Mouse (Mus musculus): ENCODE data around the gene Rngtt. TPM values are rescaled to one million over a fixed set of nuclear protein-coding genes. Genes with fewer than 3 reads are reported as not detected.
"Not testable (repeated sequence)": the region's sequence is repeated elsewhere in the genome, so short reads cannot be mapped to it uniquely, and the experiment has no call there.

The Rngtt gene
- polyA plus RNA-seq, 1 experiment from 2014 or later: 41.7 TPM

GRCm38 (mm10) chr4:33300891-33301665 is 9.0 kb upstream of the Rngtt start:
- H3K4me3 ChIP-seq (ENCODE audit: low read depth, low read length); H3K27ac ChIP-seq (replicated peaks; ENCODE audit: low read depth, low read length); H3K36me3 ChIP-seq (replicated peaks; ENCODE audit: control insufficient read depth, insufficient read depth, low read depth, low read length); H3K9ac ChIP-seq (replicated peaks; ENCODE audit: low read length); H3K4me2 ChIP-seq (ENCODE audit: low read depth, low read length); H3K27me3 ChIP-seq (ENCODE audit: control insufficient read depth, insufficient read depth, low read length); DNase-seq (ENCODE audit: low spot score); ATAC-seq (replicated peaks; ENCODE audit: insufficient number of reproducible peaks, low FRiP score, low TSS enrichment, low read depth); H3K9me3 ChIP-seq (replicated peaks; ENCODE audit: control insufficient read depth, low read length); H3K4me1 ChIP-seq (ENCODE audit: control insufficient read depth, insufficient read depth, low read length): not testable (repeated sequence)
- WGBS: 82% methylated on average over 6 of the region's 6 CpGs

- H3K4me2 ChIP-seq (ENCODE audit: low read depth, low read length): no peak overlapping the region
- 100% methylated on average over 1 of the region's 1 CpGs for WGBS
These were observed 7.1 kb upstream of the Rngtt start for GRCm38 (mm10) chr4:33303057-33303456.

GRCm38 (mm10) chr4:33307146-33307545 is 3.0 kb upstream of the Rngtt start:
- DNase-seq (ENCODE audit: low spot score): no peak
- H3K4me3 ChIP-seq (ENCODE audit: low read depth, low read length): no peak overlapping the region
- no peaks in the 10 kb centered on the region for H3K36me3 ChIP-seq (replicated peaks; ENCODE audit: control insufficient read depth, insufficient read depth, low read depth, low read length)
- H3K9ac ChIP-seq (replicated peaks; ENCODE audit: low read length): no peak overlapping the region
- no peaks in the 10 kb centered on the region for H3K27me3 ChIP-seq (ENCODE audit: control insufficient read depth, insufficient read depth, low read length)
- no peak overlapping the region for H3K27ac ChIP-seq (replicated peaks; ENCODE audit: low read depth, low read length)
- H3K4me1 ChIP-seq (ENCODE audit: control insufficient read depth, insufficient read depth, low read length): no peaks in the 10 kb centered on the region
- H3K4me2 ChIP-seq (ENCODE audit: low read depth, low read length): no peak overlapping the region
- ATAC-seq (replicated peaks; ENCODE audit: insufficient number of reproducible peaks, low FRiP score, low TSS enrichment, low read depth): no peak
- WGBS: 68% methylated on average over 4 of the region's 4 CpGs
- no peaks in the 10 kb centered on the region for H3K9me3 ChIP-seq (replicated peaks; ENCODE audit: control insufficient read depth, low read length)

More at GRCm38 (mm10) chr4:33303057-33303456, 7.1 kb upstream of the Rngtt start:
- Histone ChIP-seq H3K36me3 (replicated peaks; ENCODE audit: control insufficient read depth, insufficient read depth, low read depth, low read length) (no peaks in the 10 kb centered on the region), H3K4me3 (ENCODE audit: low read depth, low read length) (no peak overlapping the region), H3K9me3 (replicated peaks; ENCODE audit: control insufficient read depth, low read length) (no peaks in the 10 kb centered on the region), H3K27me3 (ENCODE audit: control insufficient read depth, insufficient read depth, low read length) (no peaks in the 10 kb centered on the region), H3K9ac (replicated peaks; ENCODE audit: low read length) (no peak overlapping the region), H3K4me1 (ENCODE audit: control insufficient read depth, insufficient read depth, low read length) (no peaks in the 10 kb centered on the region), H3K27ac (replicated peaks; ENCODE audit: low read depth, low read length) (no peak overlapping the region)
- DNase-seq (ENCODE audit: low spot score): no peak
- ATAC-seq (replicated peaks; ENCODE audit: insufficient number of reproducible peaks, low FRiP score, low TSS enrichment, low read depth): no peak

GRCm38 (mm10) chr4:33310840-33311437 is 828 bp downstream of the Rngtt start:
- no peak for DNase-seq (ENCODE audit: low spot score)
- Histone ChIP-seq H3K36me3 (replicated peaks; ENCODE audit: control insufficient read depth, insufficient read depth, low read depth, low read length) (no peaks in the 10 kb centered on the region), H3K9me3 (replicated peaks; ENCODE audit: control insufficient read depth, low read length) (no peaks in the 10 kb centered on the region), H3K27me3 (ENCODE audit: control insufficient read depth, insufficient read depth, low read length) (no peaks in the 10 kb centered on the region), H3K9ac (replicated peaks; ENCODE audit: low read length) (peak overlapping the region; percentile 74), H3K27ac (replicated peaks; ENCODE audit: low read depth, low read length) (no peak overlapping the region), H3K4me3 (ENCODE audit: low read depth, low read length) (peak overlapping the region; percentile 74), H3K4me1 (ENCODE audit: control insufficient read depth, insufficient read depth, low read length) (no peaks in the 10 kb centered on the region), H3K4me2 (ENCODE audit: low read depth, low read length) (peak overlapping the region; percentile 47)
- ATAC-seq (replicated peaks; ENCODE audit: insufficient number of reproducible peaks, low FRiP score, low TSS enrichment, low read depth): no peak
- 17% methylated on average over 12 of the region's 12 CpGs for WGBS

- H3K36me3 ChIP-seq (replicated peaks; ENCODE audit: control insufficient read depth, insufficient read depth, low read depth, low read length); H3K9me3 ChIP-seq (replicated peaks; ENCODE audit: control insufficient read depth, low read length); DNase-seq (ENCODE audit: low spot score); H3K4me3 ChIP-seq (ENCODE audit: low read depth, low read length); H3K9ac ChIP-seq (replicated peaks; ENCODE audit: low read length); H3K27me3 ChIP-seq (ENCODE audit: control insufficient read depth, insufficient read depth, low read length); H3K4me2 ChIP-seq (ENCODE audit: low read depth, low read length); ATAC-seq (replicated peaks; ENCODE audit: insufficient number of reproducible peaks, low FRiP score, low TSS enrichment, low read depth); H3K27ac ChIP-seq (replicated peaks; ENCODE audit: low read depth, low read length); H3K4me1 ChIP-seq (ENCODE audit: control insufficient read depth, insufficient read depth, low read length): not testable (repeated sequence)
- WGBS: 98% methylated on average over 6 of the region's 8 CpGs
These were observed 4.0 kb downstream of the Rngtt start for GRCm38 (mm10) chr4:33314150-33314549.

- Histone ChIP-seq H3K4me2 (ENCODE audit: low read depth, low read length) (no peak overlapping the region), H3K4me3 (ENCODE audit: low read depth, low read length) (no peak overlapping the region), H3K36me3 (replicated peaks; ENCODE audit: control insufficient read depth, insufficient read depth, low read depth, low read length) (no peaks in the 10 kb centered on the region), H3K4me1 (ENCODE audit: control insufficient read depth, insufficient read depth, low read length) (no peaks in the 10 kb centered on the region), H3K27me3 (ENCODE audit: control insufficient read depth, insufficient read depth, low read length) (no peaks in the 10 kb centered on the region), H3K9ac (replicated peaks; ENCODE audit: low read length) (no peak overlapping the region), H3K27ac (replicated peaks; ENCODE audit: low read depth, low read length) (no peak overlapping the region), H3K9me3 (replicated peaks; ENCODE audit: control insufficient read depth, low read length) (no peaks in the 10 kb centered on the region)
- WGBS: 87% methylated on average over 5 of the region's 5 CpGs
- no peak for DNase-seq (ENCODE audit: low spot score)
- ATAC-seq (replicated peaks; ENCODE audit: insufficient number of reproducible peaks, low FRiP score, low TSS enrichment, low read depth): no peak
These were observed 5.7 kb downstream of the Rngtt start for GRCm38 (mm10) chr4:33315840-33316239.

- no peaks in the 10 kb centered on the region for H3K27me3 ChIP-seq (ENCODE audit: control insufficient read depth, insufficient read depth, low read length)
- H3K36me3 ChIP-seq (replicated peaks; ENCODE audit: control insufficient read depth, insufficient read depth, low read depth, low read length): peaks cover 2% of the 10 kb centered on the region; the same call in 1 of the 2 replicates
- H3K4me3 ChIP-seq (ENCODE audit: low read depth, low read length): no peak overlapping the region
- no peaks in the 10 kb centered on the region for H3K9me3 ChIP-seq (replicated peaks; ENCODE audit: control insufficient read depth, low read length)
- no peak overlapping the region for H3K9ac ChIP-seq (replicated peaks; ENCODE audit: low read length)
- 94% methylated on average over 4 of the region's 4 CpGs for WGBS
- H3K4me1 ChIP-seq (ENCODE audit: control insufficient read depth, insufficient read depth, low read length): no peaks in the 10 kb centered on the region
- DNase-seq (ENCODE audit: low spot score) (no peak), ATAC-seq (replicated peaks; ENCODE audit: insufficient number of reproducible peaks, low FRiP score, low TSS enrichment, low read depth) (no peak)
- no peak overlapping the region for H3K4me2 ChIP-seq (ENCODE audit: low read depth, low read length)
- H3K27ac ChIP-seq (replicated peaks; ENCODE audit: low read depth, low read length): no peak overlapping the region
These were observed 21.0 kb downstream of the Rngtt start for GRCm38 (mm10) chr4:33331147-33331546.

- no peaks in the 10 kb centered on the region for H3K4me1 ChIP-seq (ENCODE audit: control insufficient read depth, insufficient read depth, low read length)
- H3K4me3 ChIP-seq (ENCODE audit: low read depth, low read length): no peak overlapping the region
- H3K9me3 ChIP-seq (replicated peaks; ENCODE audit: control insufficient read depth, low read length): no peaks in the 10 kb centered on the region
- no peak for ATAC-seq (replicated peaks; ENCODE audit: insufficient number of reproducible peaks, low FRiP score, low TSS enrichment, low read depth)
- no peak overlapping the region for H3K4me2 ChIP-seq (ENCODE audit: low read depth, low read length)
- 90% methylated on average over 1 of the region's 1 CpGs for WGBS
- H3K9ac ChIP-seq (replicated peaks; ENCODE audit: low read length): no peak overlapping the region
- no peaks in the 10 kb centered on the region for H3K27me3 ChIP-seq (ENCODE audit: control insufficient read depth, insufficient read depth, low read length)
- H3K27ac ChIP-seq (replicated peaks; ENCODE audit: low read depth, low read length): no peak overlapping the region
- H3K36me3 ChIP-seq (replicated peaks; ENCODE audit: control insufficient read depth, insufficient read depth, low read depth, low read length): peaks cover 2% of the 10 kb centered on the region; the same call in 1 of the 2 replicates
- DNase-seq (ENCODE audit: low spot score): no peak
These were observed 22.9 kb downstream of the Rngtt start for GRCm38 (mm10) chr4:33332956-33333455.
